Mouse (Mus musculus): ENCODE measurements around the gene Itga4. TPM values are rescaled to one million over a fixed set of nuclear protein-coding genes. Genes with fewer than 3 reads are reported as not detected.

Itga4 gene
- polyA plus RNA-seq, 3 experiments from 2014 or later, result 202 to 296 (median 279) TPM

Other genes starting within 250 kb of the Itga4 start
- gene Neurod1, start 201.3 kb downstream of the Itga4 start, polyA plus RNA-seq (2017; shearing (Covaris generic)), result not detected
- 10 to 100 TPM; 30.4 to 52.7 (median 42.5) TPM for gene Cerkl, start 201.4 kb downstream of the Itga4 start, polyA plus RNA-seq (2017; shearing (Covaris generic))

Data from inflammation-experienced regulatory T-cells, adult 6 months (primary cell).